Mouse (Mus musculus): Measurements from ENCODE around the gene Tgif1.
"Not testable (repeated sequence)": the region's sequence is repeated elsewhere in the genome, so short reads cannot be mapped to it uniquely, and the experiment has no call there.

The Tgif1 gene

DNA sequence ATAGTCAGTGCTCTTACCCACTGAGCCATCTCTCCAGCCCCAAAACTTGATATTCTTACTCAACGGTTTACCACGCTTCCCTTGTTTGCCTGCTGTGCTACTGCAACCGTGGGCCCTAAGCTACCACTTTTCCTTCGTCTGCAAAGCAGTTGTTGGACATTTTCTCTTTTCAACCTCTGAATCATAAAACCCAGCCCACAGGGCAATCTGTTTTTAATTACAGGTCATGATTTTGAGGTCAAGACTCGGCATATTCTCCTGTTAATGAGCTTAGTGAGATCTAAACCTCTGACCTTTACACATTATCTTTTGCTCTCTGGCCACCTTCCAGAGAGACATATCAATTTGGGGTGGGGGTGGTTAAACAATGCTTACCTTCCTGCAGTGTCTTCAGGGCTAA lies 14.8 kb downstream of the Tgif1 start:
- no peak for DNase-seq (ENCODE audit: low spot score)

GRCm38 (mm10) chr17:70838031-70838430 lies 15.3 kb downstream of the Tgif1 start:
- DNase-seq (ENCODE audit: low spot score): no peak

- DNase-seq (ENCODE audit: low spot score): not testable (repeated sequence)
Measured at GRCm38 (mm10) chr17:70837474-70837873, 15.9 kb downstream of the Tgif1 start.

DNA sequence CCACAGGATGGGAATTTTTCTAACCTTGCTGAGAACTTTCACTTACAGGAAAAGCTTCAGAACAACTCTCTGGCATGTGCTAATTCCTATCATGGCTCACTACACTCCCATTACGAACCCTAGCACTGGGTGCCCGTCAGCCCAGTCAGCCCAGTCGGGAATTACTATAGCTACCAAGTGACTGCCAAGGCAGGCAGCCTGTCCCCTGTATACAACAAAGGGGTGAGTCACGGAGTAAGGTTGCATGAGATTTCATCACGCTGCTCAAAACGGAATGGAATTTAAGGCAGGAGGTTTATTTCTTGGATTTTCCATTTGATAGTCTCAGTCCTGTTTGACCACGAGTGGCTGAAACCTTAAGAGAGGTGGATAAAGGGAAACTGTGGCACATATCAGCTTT lies 16.5 kb downstream of the Tgif1 start:
- no peak for DNase-seq (ENCODE audit: low spot score)

DNA sequence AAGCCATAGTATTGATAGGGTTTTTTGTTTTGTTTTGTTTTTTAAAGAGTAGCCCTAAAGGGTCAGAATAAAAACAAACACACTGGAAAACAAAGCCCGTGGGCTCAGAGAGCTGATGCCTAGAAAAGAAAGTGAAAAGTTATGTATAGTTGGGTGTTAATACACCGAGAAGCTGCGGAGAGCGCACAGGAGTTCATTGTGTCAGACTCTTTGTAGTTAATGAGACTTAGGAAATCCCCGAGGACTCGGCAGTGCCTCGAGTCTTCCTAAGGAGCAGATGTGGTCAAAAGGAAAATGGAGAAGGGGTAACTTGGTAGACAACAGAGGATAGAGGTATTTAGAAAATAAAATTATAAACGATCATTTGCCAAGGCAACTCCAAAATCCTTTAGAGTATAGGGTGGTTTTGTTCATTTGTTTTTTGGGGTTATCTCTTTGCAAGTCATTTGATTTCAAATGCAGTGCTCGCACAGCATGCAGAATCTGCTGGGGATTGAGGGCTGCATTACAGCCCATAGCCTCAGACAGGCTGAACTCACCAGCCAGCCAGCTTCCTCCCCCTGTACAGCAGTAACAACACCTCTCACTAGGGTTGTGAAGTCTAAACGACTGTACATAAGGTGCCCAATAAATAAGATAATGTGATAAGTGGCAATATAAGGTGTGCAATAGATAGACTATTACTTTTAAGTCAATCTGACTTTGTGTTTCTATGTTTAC lies 18.1 kb downstream of the Tgif1 start:
- no peak for DNase-seq (ENCODE audit: low spot score)

- DNase-seq (ENCODE audit: low spot score): no peak
Measured at GRCm38 (mm10) chr17:70834430-70834965, 18.8 kb downstream of the Tgif1 start.

- peak; percentile 45 for DNase-seq (ENCODE audit: low spot score)
Measured at GRCm38 (mm10) chr17:70832544-70832943, 20.8 kb downstream of the Tgif1 start.

DNA sequence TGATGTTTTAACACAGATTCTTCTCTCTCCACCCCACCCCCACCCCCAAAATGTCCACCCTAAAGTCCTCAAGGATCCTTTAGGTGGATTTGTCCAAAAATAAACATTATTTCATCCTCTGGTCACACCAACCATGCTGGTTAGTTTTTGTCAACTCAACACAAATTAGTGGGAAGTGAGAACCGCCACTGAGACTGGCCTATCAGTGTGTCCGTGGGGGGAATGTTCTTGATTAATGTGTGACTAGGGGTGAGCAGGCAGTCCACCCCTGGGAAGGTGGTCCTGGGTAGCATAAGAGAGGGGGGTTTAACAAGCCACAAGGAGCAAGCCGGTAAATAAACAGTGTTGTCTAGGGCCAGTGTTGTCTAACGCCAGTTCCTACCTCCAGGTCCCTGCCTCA lies 21.8 kb downstream of the Tgif1 start:
- no peak for DNase-seq (ENCODE audit: low spot score)

DNA sequence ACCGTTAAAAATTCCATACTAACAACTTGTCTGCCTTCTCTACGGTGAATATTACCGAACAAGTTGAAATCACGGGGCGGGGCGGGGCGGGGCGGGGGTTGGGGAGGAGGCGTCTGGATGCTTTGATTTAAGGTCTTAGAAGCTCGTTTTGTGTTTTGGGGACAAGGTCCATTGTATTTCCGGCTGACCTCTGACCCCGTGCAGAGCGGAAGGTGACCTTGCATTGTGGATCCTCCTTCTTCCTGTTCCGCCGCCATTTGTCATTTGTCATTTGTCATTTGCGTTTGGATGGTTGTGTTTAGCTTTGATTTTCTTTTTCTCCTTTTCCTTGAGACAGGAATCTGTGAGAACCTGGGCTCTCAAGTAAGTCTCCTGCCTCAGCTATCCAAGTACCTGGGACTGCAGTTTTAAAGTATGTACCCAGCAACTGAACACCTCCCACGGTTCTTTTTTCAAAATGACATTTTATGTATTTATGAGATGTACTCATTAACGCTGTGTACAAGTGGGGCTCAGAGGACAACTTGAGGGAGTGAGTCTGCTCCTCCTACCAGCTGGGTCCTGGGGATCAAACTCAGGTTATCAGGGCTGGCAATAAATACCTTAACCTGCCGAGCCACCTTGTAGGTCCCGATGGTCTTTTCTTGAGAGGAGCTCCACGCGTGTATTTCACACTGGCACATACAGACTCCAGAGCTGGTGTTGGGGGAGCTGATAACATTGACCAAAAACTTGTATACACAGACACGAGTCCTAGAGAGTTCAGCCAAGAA lies 23.2 kb downstream of the Tgif1 start:
- no peak for DNase-seq (ENCODE audit: low spot score)

DNA sequence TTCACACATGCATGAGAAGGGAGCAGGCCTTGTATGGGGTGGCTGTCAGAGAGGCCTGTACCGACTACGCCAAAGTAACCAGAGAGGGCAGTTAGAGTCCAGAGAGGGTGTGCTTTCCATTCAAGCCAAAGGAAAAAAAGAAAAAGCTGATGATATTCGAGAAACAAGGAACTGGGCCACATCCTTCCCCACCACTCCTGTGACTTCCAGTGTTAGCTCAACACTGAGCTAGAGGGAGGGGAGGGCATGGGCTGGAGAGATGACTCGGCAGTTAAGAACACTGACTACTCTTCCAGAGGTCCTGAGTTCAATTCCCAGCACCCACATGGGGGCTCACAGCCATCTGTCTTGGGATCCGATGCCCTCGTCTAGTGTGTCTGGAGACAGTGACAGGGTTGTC lies 24.1 kb downstream of the Tgif1 start:
- DNase-seq (ENCODE audit: low spot score): no peak

GRCm38 (mm10) chr17:70828569-70828968 lies 24.8 kb downstream of the Tgif1 start:
- DNase-seq (ENCODE audit: low spot score): no peak

- DNase-seq (ENCODE audit: low spot score): no peak
Measured at GRCm38 (mm10) chr17:70828180-70828528, 25.2 kb downstream of the Tgif1 start.

DNA sequence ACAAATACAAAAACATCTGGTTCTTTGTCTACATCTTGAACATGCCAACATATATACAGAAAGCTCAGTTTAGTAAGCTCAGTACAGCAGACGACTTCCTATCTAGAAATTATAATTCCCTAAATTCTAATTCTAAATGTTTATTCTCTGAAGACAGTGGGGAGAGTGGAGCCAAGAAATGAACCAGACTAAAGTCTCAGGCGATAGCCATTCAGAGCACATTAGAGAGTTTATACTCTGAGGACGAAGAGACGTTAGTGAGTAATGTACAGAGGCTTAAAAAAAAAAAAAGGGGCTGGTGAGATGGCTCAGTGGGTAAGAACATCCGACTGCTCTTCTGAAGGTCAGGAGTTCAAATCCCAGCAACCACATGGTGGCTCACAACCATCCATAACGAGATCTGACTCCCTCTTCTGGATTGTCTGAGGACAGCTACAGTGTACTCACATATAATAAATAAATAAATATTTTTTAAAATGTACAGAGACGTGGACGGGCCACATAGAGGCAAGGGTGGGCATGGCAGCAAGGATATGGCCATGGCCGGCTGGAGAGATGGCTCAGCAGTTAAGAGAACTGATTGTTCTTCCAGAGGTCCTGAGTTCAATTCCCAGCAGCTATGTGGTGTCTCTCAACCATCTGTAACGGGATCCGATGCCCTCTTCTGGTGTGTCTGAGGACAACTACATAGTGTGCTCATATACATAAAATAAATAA lies 25.7 kb downstream of the Tgif1 start:
- not testable (repeated sequence) for DNase-seq (ENCODE audit: low spot score)

DNA sequence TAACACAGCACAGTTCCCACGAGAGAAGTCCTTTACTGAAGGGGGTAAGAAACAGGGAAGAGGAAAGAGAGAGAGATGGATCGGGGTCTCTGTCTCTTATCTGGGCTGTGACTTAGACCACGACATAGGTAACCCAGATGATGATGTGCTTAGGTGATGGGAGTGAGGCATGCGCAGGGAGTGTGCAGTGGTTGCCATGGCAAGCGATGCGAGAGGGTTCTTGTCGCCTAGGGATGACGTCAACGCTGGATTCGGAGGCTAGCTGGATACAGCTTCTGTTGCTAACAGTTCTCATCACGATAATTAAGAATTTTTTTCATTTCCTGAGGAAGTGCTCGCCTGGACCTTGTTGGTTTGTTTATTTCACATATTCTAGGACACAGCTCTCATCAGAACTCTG lies 27.1 kb downstream of the Tgif1 start:
- DNase-seq (ENCODE audit: low spot score): peak; percentile 41

- no peak for DNase-seq (ENCODE audit: low spot score)
Measured at GRCm38 (mm10) chr17:70823083-70823482, 30.3 kb downstream of the Tgif1 start.

DNA sequence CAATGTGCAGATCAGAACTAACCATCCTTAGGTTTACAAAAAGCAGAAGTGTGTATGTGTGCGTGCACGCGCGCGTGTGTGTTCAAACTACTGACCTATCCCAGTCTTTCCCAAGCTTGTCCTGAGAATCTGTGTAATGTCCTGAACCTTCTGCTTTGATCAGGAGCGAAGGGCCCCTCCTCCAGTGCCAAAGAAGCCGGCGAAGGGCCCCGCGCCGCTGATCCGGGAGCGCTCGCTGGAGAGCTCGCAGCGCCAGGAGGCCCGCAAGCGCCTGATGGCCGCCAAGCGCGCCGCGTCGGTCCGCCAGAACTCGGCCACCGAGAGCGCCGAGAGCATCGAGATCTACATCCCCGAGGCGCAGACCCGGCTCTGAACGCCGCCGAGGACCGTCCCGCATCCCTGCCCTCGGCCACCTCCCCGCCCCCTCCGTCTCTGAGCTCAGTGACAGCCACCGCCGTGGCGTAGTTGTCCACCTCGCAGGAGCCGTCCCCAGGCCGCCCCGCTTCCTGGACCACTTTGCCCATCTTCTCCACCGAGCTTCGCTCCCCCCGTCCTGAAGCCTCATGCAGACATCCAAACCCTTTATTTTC lies 35.4 kb downstream of the Tgif1 start:
- no peak for DNase-seq (ENCODE audit: low spot score)

DNA sequence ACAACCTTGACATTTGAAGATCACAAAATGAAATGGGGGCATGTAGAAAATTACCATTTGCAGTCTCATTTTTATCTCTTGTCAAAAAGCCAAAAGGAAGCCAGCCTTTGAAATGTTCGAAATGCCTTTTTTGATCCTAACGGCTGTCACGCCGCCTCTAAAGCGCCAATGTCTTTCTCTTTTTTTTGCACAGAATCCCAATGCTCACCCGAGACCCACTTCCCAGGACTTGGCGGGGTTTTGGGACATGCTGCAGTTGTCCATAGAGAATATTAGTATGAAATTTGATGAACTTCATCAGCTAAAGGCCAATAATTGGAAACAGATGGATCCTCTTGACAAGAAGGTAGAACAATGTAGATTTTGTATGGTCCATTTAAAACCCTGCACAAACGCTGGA lies 38.3 kb downstream of the Tgif1 start:
- DNase-seq (ENCODE audit: low spot score): no peak

GRCm38 (mm10) chr17:70810795-70811194 lies 42.6 kb downstream of the Tgif1 start:
- DNase-seq (ENCODE audit: low spot score): no peak

GRCm38 (mm10) chr17:70809776-70810175 lies 43.6 kb downstream of the Tgif1 start:
- no peak for DNase-seq (ENCODE audit: low spot score)

DNA sequence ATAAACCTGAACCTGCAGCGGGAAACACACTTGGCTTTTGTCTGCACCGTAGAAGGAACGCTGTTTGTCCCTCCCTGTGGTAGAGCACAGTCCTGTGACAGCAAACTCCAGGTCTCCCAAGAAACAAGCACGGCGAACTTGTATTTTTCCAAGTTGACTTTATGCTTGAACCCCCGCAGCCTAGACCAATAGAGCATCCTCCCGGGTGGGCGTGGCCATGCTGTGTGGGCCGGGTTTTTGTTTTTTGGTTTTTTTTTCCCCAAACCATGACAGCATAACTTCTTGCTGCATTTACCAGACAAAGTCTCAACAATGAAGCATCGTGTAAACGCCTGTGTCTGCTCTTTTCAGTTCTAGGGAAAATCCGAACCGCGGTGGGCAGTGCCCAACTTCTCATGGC lies 44.5 kb downstream of the Tgif1 start:
- DNase-seq (ENCODE audit: low spot score): no peak

DNA sequence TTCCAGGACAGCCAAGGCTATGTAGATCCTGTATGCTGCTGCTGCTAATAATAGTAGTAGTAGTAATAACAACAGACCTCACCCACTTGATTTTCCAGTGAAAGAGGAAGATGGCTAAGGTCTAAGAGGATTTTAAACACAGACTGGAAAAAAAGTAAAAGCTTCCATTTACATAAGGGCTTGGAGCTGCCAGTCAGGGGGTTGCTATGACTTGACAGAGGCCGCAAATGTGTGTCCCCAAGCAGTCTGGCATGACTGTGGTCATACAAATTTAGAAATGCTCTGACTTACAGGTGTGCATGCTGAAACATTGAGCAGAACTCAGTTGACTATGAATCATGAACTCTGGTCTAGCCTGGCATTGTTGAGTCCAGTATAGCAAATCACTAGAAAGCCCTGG lies 45.5 kb downstream of the Tgif1 start:
- no peak for DNase-seq (ENCODE audit: low spot score)

DNA sequence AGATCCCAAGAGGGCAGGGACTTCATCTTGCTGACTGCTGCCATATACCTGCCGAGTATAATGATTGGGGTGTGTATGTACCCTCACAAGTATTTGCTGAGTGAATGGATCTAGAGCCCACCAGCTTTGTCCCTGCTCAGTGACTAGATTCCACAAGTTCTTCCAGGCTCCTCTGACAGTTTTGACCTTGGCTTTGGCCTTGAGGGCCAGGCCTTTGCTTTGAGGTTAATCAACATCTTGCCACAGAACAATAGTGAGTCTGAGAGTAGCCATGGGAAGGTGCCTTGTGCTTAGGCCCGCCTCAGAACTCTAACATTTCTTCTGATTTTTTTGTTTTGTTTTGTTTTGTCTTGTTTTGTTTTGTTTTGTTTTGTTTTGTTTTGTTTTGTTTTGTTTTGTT lies 46.7 kb downstream of the Tgif1 start:
- no peak for DNase-seq (ENCODE audit: low spot score)

Data from left cerebral cortex, adult 11 months (tissue).